Mouse (Mus musculus) heart, adult 2 months (tissue): Measurements from ENCODE around the gene Mx1.

Experiments
- CTCF ChIP-seq: fragments of 200-600 bp; IDR thresholded peaks from 2 replicates; pipeline ENCODE4 v1.8.1; 2022; ENCODE audit warnings: antibody characterized with exemption, mild to moderate bottlenecking, moderate library complexity
- EP300 ChIP-seq: fragments of 200-500 bp; IDR thresholded peaks from 2 replicates; pipeline ENCODE4 v1.6.1; 2011; ENCODE audit warnings: low read depth, low read length, control low read depth; ENCODE audit not compliant: insufficient read depth
- POLR2A ChIP-seq: fragments of 200-500 bp; IDR thresholded peaks from 2 replicates; pipeline ENCODE4 v1.6.1; 2011; ENCODE audit warnings: mild to moderate bottlenecking, low read depth, low read length, control low read depth; ENCODE audit not compliant: insufficient read depth

GRCm38 (mm10) chr16:97474671-97475070, 12.0 kb upstream of the Mx1 start:
- no peak for TF ChIP-seq CTCF
- TF ChIP-seq POLR2A: no peak
- no peak for TF ChIP-seq EP300
